Mouse (Mus musculus) liver, embryonic 11.5 days (tissue): ENCODE data around the gene Hpca. TPM values are rescaled to one million over a fixed set of nuclear protein-coding genes. Genes with fewer than 3 reads are reported as not detected.

ENCODE experiments used
- ATAC-seq: fragments of 200-750 bp; cut with Nextera tagmentation; replicated peaks from 2 replicates; pipeline ENCODE4 v1.8.0; 2017; ENCODE audit warnings: moderate number of reproducible peaks, mild to moderate bottlenecking, moderate TSS enrichment, moderate library complexity; ENCODE audit not compliant: low FRiP score
- DNase-seq: peaks from one replicate; pipeline ENCODE4 v3.0.0-alpha.2; 2017; ENCODE audit warnings: low spot score
- H3K27ac ChIP-seq: fragments of 300-500 bp; sonication (generic); 2 replicates; pipeline ENCODE4 v1.5.1; 2014; ENCODE audit warnings: mild to moderate bottlenecking, low read depth, low read length, control low read depth
- H3K27me3 ChIP-seq: fragments of 300-500 bp; sonication (generic); replicated peaks from 2 replicates; pipeline ENCODE4 v1.6.1; 2014; ENCODE audit warnings: low read length, mixed read lengths; ENCODE audit not compliant: control insufficient read depth, insufficient read depth
- H3K36me3 ChIP-seq: fragments of 300-500 bp; sonication (generic); 2 replicates; pipeline ENCODE4 v1.6.1; 2014; ENCODE audit warnings: mild to moderate bottlenecking, low read length, moderate library complexity, mixed read lengths; ENCODE audit not compliant: control insufficient read depth, insufficient read depth
- H3K4me1 ChIP-seq: fragments of 300-500 bp; sonication (generic); replicated peaks from 2 replicates; pipeline ENCODE4 v1.6.1; 2014; ENCODE audit warnings: low read length, mixed read lengths; ENCODE audit not compliant: control insufficient read depth, insufficient read depth
- H3K4me2 ChIP-seq: fragments of 300-500 bp; sonication (generic); 2 replicates; pipeline ENCODE4 v1.6.1; 2014; ENCODE audit warnings: mild to moderate bottlenecking, control low read depth, moderate library complexity
- H3K4me3 ChIP-seq: fragments of 300-500 bp; sonication (generic); 2 replicates; pipeline ENCODE4 v1.5.1; 2014; ENCODE audit warnings: low read depth, low read length, control low read depth
- H3K9ac ChIP-seq: fragments of 300-500 bp; sonication (generic); 2 replicates; pipeline ENCODE4 v1.6.1; 2014; ENCODE audit warnings: low read depth, low read length, control low read depth
- H3K9me3 ChIP-seq: fragments of 300-500 bp; sonication (generic); 2 replicates; pipeline ENCODE4 v1.6.1; 2016; ENCODE audit warnings: low read length, inconsistent platforms, mixed read lengths; ENCODE audit not compliant: control insufficient read depth
- WGBS: fragments of 180-500 bp; shearing (Covaris S2); extraction: QIAGEN DNeasy Blood & Tissue Kit; methylation state at CpG from one replicate; pipeline ENCODE4 v1.1.7; 2014; 5-methylcytosine and 5-hydroxymethylcytosine counted together
- polyA plus RNA-seq: library from polyadenylated mRNA; unstranded; fragments of >200 nt; fragmentation: Nextera tagmentation; extraction: Ambion mirVana; gene quantifications from 2 replicates; pipeline ENCODE4 v1.2.1, GENCODE M21; 2014

Hpca gene
- polyA plus RNA-seq, 1 experiment from 2014 or later, result 4.4 TPM

DNA sequence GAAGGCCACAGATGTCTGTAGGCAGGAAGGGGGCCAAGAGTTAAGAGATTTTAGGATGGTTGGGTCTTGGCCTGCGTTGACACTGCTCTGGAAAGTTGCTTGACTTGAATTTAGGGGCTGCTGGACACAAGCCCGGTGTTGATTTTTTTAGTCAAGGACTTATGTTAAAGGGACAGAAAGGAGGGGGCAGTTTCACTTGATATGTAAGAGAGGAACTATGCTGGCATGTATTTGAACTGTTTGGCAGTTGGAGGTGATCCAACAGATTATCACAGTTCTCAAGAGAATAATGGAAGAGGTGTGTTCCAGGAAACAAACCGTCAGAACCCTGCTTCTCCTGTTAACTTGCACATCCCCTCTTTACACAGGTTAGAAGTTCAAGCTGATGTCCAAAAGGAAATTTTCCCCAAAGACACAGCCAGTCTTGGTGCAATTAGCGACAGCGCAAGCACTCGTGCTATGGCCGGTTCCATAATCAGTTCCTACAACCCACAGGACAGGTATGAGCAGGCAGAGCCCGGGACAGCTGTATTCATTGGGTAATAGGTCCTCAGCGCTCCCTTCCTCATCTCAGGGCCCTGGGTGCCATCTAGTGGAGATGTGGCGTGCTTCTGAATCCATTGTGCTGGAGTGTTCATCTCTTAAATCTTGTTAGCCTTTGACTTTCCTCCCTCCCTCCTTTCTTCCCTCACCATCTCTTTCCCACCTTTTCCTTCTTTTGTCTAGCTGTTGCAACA, 39.3 kb downstream of the Hpca start:
- H3K36me3 ChIP-seq, result peaks cover 24% of the 10 kb centered on the region
- ATAC-seq, result peak; percentile 54; the same call in 1 of the 2 replicates
- no peak overlapping the region for H3K4me3 ChIP-seq
- H3K27me3 ChIP-seq, result no peaks in the 10 kb centered on the region
- H3K4me2 ChIP-seq, result no peak overlapping the region
- H3K27ac ChIP-seq, result no peak overlapping the region
- H3K4me1 ChIP-seq, result no peaks in the 10 kb centered on the region
- no peak overlapping the region for H3K9ac ChIP-seq
- WGBS, result 47% methylated on average over 10 of the region's 10 CpGs
- DNase-seq, result no peak
- no peaks in the 10 kb centered on the region for H3K9me3 ChIP-seq

DNA sequence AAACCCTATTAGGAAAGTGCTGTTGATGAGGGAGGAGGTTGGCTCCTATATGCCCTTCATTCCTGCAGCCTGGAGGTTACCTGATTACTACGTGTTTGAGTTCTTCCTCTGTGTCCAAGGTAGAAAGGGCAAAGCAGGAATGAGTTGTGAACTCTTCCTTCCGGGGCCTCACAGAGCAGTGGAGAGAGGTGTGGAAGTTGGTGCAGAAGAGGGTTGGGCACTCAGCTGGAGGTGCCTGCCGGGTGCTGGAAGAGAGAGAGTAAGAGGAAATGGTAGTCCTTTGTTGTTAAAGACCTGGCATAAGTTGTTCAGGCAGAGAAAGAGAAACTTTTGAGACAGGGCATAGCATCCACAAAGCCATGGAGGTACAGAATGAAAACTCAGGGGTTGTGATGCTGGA, 39.9 kb downstream of the Hpca start:
- Histone ChIP-seq H3K9me3 (no peaks in the 10 kb centered on the region), H3K4me1 (no peaks in the 10 kb centered on the region), H3K4me2 (no peak overlapping the region), H3K36me3 (peaks cover 25% of the 10 kb centered on the region), H3K27ac (no peak overlapping the region), H3K4me3 (no peak overlapping the region), H3K27me3 (no peaks in the 10 kb centered on the region), H3K9ac (no peak overlapping the region)
- no peak for DNase-seq
- 84% methylated on average over 3 of the region's 3 CpGs for WGBS
- ATAC-seq, result no peak

DNA sequence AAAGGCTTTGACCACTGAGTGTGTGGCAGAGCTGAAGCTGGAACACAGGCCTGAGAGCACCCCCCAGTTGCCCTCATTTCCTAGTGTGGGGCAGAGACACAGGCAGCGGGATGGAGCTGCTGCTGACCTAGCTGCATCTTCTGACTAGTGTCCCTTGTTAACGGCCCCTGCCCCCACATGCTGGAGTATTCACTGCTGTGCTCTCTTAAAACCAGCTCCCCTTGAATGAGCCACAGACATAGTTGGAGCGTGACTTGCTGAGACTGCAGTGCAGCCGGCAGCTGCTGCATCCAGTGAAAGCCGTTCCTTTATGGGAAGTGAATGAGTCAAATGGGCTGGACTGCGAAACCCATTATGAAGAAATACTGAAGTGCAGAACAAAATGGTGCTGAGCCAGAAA, 40.3 kb downstream of the Hpca start:
- DNase-seq (no peak), ATAC-seq (no peak)
- Histone ChIP-seq H3K9ac (no peak overlapping the region), H3K4me1 (no peaks in the 10 kb centered on the region), H3K4me3 (no peak overlapping the region), H3K4me2 (no peak overlapping the region), H3K9me3 (no peaks in the 10 kb centered on the region), H3K27ac (no peak overlapping the region), H3K27me3 (no peaks in the 10 kb centered on the region), H3K36me3 (peaks cover 27% of the 10 kb centered on the region)
- WGBS, result 88% methylated on average over 6 of the region's 6 CpGs

DNA sequence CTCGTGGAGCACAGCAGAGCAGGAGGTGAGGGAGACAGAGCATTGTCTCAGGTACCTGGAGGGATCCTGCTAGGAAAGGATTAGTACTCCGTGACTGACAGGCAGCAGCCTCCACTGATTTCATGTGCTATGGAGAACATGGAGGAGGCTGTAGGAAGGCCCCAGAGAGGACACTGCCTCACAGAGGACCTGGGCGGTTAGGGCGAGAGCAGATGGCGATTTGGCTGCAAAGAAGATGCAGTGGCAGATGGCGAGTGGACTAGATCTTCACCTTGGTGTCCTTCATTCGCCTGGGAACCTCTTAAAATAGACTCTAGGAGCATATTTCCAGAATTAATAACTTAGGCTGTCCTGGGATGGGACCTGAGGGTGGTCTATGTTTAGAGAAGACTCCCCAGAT, 40.8 kb downstream of the Hpca start:
- no peak for ATAC-seq
- H3K27me3 ChIP-seq, result no peaks in the 10 kb centered on the region
- H3K9me3 ChIP-seq, result no peaks in the 10 kb centered on the region
- H3K4me1 ChIP-seq, result no peaks in the 10 kb centered on the region
- H3K9ac ChIP-seq, result no peak overlapping the region
- H3K36me3 ChIP-seq, result peaks cover 27% of the 10 kb centered on the region
- 82% methylated on average over 7 of the region's 7 CpGs for WGBS
- H3K4me3 ChIP-seq, result no peak overlapping the region
- no peak overlapping the region for H3K4me2 ChIP-seq
- H3K27ac ChIP-seq, result no peak overlapping the region
- no peak for DNase-seq

DNA sequence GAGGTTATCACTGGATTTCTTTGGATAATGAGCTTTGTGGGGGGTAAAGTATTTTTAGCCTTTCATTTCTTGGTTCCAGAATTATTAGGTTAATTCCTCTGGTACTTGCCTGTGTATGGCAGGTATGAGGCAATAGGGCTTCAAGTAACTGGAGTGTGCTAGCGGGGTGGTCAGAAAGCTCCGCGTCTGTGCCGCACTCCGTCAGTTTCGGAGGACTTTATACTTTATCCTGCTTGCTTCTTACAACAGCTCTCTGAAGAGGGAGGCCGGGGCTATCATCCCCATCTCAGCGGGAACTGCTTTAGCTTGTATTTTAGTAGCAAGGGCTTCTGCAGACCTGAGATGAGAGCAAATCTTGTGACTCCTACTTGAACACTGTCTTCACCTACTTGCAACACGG, 42.7 kb downstream of the Hpca start:
- no peaks in the 10 kb centered on the region for H3K4me1 ChIP-seq
- H3K9ac ChIP-seq, result no peak overlapping the region
- no peak overlapping the region for H3K4me3 ChIP-seq
- H3K27ac ChIP-seq, result no peak overlapping the region
- no peak for DNase-seq
- no peaks in the 10 kb centered on the region for H3K9me3 ChIP-seq
- no peaks in the 10 kb centered on the region for H3K27me3 ChIP-seq
- no peak overlapping the region for H3K4me2 ChIP-seq
- H3K36me3 ChIP-seq, result peaks cover 27% of the 10 kb centered on the region
- WGBS, result 92% methylated on average over 9 of the region's 9 CpGs
- ATAC-seq, result no peak

DNA sequence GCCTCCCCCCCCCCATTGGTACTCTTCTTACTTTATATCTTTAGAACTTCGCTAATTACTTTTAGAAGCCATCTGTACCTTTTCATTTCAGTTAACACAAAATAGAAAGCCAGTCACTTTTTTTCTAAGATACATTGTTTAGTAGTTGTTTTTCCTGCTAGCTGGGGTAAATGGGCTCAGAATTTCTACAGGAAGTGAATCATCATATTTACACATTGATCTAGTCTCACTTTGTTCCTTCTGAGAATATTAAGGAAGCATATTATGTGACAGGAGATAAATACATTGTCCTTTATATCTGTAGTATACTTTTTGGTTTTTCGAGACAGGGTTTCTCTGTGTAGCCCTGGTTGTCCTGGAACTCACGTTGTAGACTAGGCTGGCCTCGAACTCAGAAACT, 53.0 kb downstream of the Hpca start:
- 91% methylated on average over 4 of the region's 4 CpGs for WGBS
- DNase-seq (no peak), ATAC-seq (no peak)

DNA sequence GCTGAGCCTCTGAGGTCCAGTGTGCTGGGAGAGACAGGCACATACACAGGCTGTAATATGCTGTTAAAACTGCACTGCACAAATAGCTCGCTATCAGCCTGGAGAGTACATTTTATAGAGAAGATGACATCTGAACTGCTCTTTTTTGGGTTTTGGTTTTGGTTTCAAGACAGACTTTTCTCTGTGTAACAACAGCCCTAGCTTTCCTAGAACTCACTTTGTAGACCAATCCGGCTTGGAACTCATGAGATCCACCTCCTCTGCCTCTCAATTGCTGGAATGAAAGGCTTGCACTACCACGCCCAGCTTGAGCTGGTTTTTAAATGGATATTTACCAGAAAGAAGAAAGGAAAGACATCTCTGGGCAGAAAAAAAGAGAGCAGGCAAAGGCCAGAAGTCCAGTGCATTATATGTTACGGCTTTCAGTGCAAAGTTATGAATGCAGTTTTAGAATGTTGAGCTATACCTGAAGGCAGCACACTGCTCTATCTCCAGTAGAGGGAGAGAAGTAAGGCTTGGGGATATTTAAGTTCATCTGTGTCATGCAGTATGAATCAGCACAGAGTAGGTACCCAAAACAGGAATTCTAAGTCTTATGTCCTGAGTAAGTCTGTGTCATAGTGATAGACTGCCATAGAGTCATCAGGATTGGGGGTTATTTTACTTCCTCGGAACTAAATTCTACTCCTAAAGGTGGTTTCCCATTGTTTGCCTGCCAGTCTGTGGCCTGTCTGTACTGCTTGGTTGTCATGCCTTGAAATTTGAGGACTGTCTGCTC, 54.0 kb downstream of the Hpca start:
- Histone ChIP-seq H3K4me3 (no peak overlapping the region), H3K9ac (no peak overlapping the region), H3K9me3 (no peaks in the 10 kb centered on the region), H3K27me3 (no peaks in the 10 kb centered on the region), H3K36me3 (no peaks in the 10 kb centered on the region), H3K4me2 (no peak overlapping the region), H3K4me1 (peaks cover 2% of the 10 kb centered on the region; the same call in 1 of the 2 replicates), H3K27ac (no peak overlapping the region)
- ATAC-seq (no peak), DNase-seq (no peak)
- WGBS, result 86% methylated on average over 5 of the region's 5 CpGs

More for the DNA sequence above, 53.0 kb downstream of the Hpca start:
- H3K9me3 ChIP-seq, result no peaks in the 10 kb centered on the region
- no peaks in the 10 kb centered on the region for H3K4me1 ChIP-seq
- H3K36me3 ChIP-seq, result no peaks in the 10 kb centered on the region
- no peak overlapping the region for H3K4me3 ChIP-seq
- H3K9ac ChIP-seq, result no peak overlapping the region
- no peak overlapping the region for H3K27ac ChIP-seq
- H3K4me2 ChIP-seq, result no peak overlapping the region
- no peaks in the 10 kb centered on the region for H3K27me3 ChIP-seq

DNA sequence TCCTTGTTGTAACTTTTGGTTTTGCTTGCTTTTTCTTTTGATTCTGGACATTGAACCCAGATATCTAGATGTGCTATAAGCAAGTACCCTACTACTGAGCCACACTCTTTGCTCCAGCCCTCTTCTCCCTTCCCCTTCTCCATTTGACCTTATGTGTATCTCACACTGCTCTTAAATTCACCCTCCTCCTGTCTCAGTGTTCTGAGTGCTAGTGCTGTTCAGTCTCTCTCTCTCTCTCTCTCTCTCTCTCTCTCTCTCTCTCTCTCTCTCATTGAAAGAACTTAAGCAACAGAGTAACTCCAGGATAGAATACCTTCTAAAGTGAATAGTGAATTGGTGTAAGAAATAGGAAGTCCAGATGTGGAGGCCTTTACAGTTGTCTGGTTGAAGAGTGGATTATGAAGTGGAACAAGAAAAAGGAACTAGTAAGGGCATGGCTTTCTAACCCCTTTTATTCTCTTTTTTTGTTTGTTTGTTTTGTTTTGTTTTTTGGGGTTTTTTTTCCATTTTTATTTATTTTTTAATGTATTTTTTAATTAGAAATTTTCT, 56.1 kb downstream of the Hpca start:
- H3K4me1 ChIP-seq, result peaks cover 7% of the 10 kb centered on the region
- no peak overlapping the region for H3K27ac ChIP-seq
- no peak for ATAC-seq

More for the DNA sequence above, 56.1 kb downstream of the Hpca start:
- Histone ChIP-seq H3K4me3 (no peak overlapping the region), H3K9me3 (no peaks in the 10 kb centered on the region), H3K36me3 (no peaks in the 10 kb centered on the region), H3K27me3 (no peaks in the 10 kb centered on the region), H3K4me2 (no peak overlapping the region), H3K9ac (no peak overlapping the region)
- DNase-seq, result no peak
